Mouse (Mus musculus): Measurements from ENCODE around the gene Itpka. TPM values are rescaled to one million over a fixed set of nuclear protein-coding genes. Genes with fewer than 3 reads are reported as not detected.
A peak's percentile ranks its signal among the peaks of the same experiment; 100 is the strongest.

Gene Itpka
- polyA plus RNA-seq, 1 experiment from 2014 or later = 0.62 TPM

GRCm38 (mm10) chr2:119737124-119737523 is 5.0 kb upstream of the Itpka start:
- H3K9ac ChIP-seq = no peak overlapping the region
- H3K27me3 ChIP-seq = peaks cover 13% of the 10 kb centered on the region; the same call in 1 of the 2 replicates
- peaks cover 39% of the 10 kb centered on the region for H3K36me3 ChIP-seq (ENCODE audit: poor library complexity, severe bottlenecking)
- no peak overlapping the region for H3K4me2 ChIP-seq
- 32% methylated on average over 12 of the region's 12 CpGs for WGBS
- peaks cover 13% of the 10 kb centered on the region for H3K4me1 ChIP-seq
- no peak overlapping the region for H3K27ac ChIP-seq
- H3K4me3 ChIP-seq = no peak overlapping the region
- no peak for ATAC-seq
- no peaks in the 10 kb centered on the region for H3K9me3 ChIP-seq (replicated peaks)

- H3K4me1 ChIP-seq = peaks cover 41% of the 10 kb centered on the region
- peaks cover 6% of the 10 kb centered on the region; the same call in 1 of the 2 replicates for H3K36me3 ChIP-seq (ENCODE audit: poor library complexity, severe bottlenecking)
- peaks cover 46% of the 10 kb centered on the region for H3K27me3 ChIP-seq
- no peak overlapping the region for H3K27ac ChIP-seq
- H3K4me3 ChIP-seq = no peak overlapping the region
- ATAC-seq = no peak
- 11% methylated on average over 2 of the region's 2 CpGs for WGBS
- H3K4me2 ChIP-seq = no peak overlapping the region
- H3K9me3 ChIP-seq (replicated peaks) = no peaks in the 10 kb centered on the region
- no peak overlapping the region for H3K9ac ChIP-seq
Measured at GRCm38 (mm10) chr2:119740567-119740966, 1.6 kb upstream of the Itpka start.

- Histone ChIP-seq H3K27me3 (peaks cover 39% of the 10 kb centered on the region), H3K27ac (no peak overlapping the region), H3K9me3 (replicated peaks) (no peaks in the 10 kb centered on the region), H3K4me2 (peak overlapping the region; percentile 98), H3K36me3 (ENCODE audit: poor library complexity, severe bottlenecking) (no peaks in the 10 kb centered on the region), H3K9ac (peak overlapping the region; percentile 66), H3K4me3 (peak overlapping the region; percentile 61), H3K4me1 (peaks cover 41% of the 10 kb centered on the region)
- peak; percentile 52 for ATAC-seq
- under 1% methylated on average over 54 of the region's 70 CpGs for WGBS
Measured at GRCm38 (mm10) chr2:119742461-119743175, 481 bp downstream of the Itpka start.

DNA sequence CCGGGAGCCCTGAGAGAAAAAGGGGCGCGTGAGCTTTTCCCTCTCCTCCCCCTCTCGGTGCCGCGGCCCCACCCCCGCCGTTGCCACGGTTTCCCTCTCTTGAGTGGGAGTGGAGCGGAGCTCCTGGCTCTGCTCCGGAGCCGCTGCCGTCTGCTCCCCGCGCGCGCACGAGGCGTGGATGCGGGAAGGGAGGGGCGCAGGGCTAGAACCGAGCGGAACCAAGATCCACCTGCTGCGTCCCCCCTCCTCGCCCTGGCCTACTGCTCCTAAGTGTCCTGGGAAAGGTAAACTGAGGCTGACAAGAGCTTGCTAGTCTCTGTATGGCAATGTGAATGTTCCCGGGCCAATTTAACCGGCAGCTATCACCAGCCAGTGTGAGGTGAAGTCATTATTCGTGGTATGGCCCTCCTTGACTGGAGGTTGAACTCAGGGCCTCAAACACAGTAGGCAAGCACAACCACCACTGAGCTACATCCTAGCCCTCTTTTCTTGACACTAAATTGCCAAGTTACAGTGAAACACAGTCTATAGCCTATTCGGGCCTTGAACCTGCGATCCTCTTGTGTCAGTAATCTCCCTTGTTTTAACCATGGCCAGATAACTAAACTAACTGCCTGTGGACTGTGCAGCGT is 1.2 kb downstream of the Itpka start:
- no peak for ATAC-seq
- Histone ChIP-seq H3K4me3 (peak overlapping the region; percentile 61), H3K4me2 (peak overlapping the region; percentile 98), H3K9ac (peak overlapping the region; percentile 66), H3K27me3 (peaks cover 38% of the 10 kb centered on the region), H3K9me3 (replicated peaks) (no peaks in the 10 kb centered on the region), H3K27ac (no peak overlapping the region), H3K36me3 (ENCODE audit: poor library complexity, severe bottlenecking) (no peaks in the 10 kb centered on the region), H3K4me1 (peaks cover 41% of the 10 kb centered on the region)
- WGBS = 8% methylated on average over 22 of the region's 31 CpGs

DNA sequence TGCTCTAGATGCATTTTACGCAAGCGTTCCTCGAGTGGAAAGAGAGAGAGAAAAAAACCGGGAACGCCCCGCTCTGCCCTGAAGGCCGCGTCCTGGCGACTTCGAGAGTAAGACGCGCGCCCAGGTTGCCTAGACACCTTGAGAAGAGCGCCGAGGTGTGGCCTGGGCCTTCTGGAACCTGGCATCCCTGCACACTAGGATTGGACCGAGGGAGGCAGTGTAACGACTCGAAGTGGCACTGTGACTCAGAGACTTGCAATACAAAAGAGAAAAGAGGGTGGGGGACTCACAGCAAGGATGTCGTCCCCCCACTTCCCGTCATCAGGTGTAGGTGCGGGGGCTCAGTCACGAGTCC is 1.6 kb downstream of the Itpka start:
- peaks cover 41% of the 10 kb centered on the region for H3K4me1 ChIP-seq
- WGBS = 7% methylated on average over 22 of the region's 22 CpGs

DNA sequence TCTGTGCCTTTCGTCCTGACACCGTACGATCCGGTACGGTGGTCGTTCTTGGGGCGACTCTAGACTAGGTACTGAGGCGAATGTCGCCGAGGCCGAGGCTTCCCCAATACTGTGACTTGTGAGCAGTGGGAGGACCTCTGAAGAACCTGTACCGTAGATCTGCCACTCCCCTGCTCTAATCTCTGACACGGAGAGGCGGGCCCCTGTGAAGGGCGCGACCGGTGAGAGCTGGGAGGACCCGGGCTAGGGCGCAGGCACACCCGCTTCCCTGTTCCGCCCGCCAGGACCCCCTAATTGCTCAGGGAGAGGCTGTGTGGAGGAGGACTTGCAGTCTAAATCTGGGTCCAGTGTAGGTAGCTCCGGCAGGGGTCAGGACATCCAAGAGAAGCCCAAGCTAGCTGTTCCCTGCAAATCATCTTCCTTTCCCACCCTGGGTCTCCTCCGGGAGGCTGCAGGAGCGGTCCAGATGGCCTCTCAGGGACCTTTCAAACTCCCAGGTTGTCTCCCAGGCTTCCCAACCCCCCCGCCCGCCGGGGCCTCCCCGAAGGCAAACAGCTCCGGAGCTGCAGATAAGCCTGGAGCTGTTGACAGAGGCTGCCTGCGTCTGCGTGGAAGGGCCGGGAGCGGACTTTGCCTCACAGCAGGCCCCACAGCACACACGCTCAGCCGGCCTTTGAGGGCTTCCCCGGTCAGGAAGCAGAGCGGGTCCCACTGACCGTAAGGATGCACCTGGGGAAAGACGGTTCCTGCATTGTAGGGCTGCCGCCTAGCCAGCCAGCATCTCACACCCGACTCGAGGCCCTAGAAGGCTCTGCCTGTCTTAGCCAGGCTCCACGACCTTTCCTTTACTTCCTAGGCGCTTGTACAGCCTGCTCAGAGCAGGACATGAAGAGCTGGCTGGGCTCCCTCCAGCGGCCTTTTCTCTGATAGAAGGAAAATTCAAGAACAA is 2.3 kb downstream of the Itpka start:
- peak overlapping the region; percentile 4; the same call in 1 of the 2 replicates for H3K9ac ChIP-seq
- peak overlapping the region; percentile 13; the same call in 1 of the 2 replicates for H3K4me3 ChIP-seq
- no peak overlapping the region for H3K27ac ChIP-seq
- H3K9me3 ChIP-seq (replicated peaks) = no peaks in the 10 kb centered on the region
- ATAC-seq = no peak
- no peaks in the 10 kb centered on the region for H3K36me3 ChIP-seq (ENCODE audit: poor library complexity, severe bottlenecking)
- peaks cover 41% of the 10 kb centered on the region for H3K4me1 ChIP-seq
- peak overlapping the region; percentile 98 for H3K4me2 ChIP-seq
- H3K27me3 ChIP-seq = peaks cover 44% of the 10 kb centered on the region
- 6% methylated on average over 46 of the region's 46 CpGs for WGBS

More for the DNA sequence above, 1.6 kb downstream of the Itpka start:
- peak overlapping the region; percentile 13 for H3K4me3 ChIP-seq
- no peaks in the 10 kb centered on the region for H3K9me3 ChIP-seq (replicated peaks)
- ATAC-seq = no peak
- H3K4me2 ChIP-seq = peak overlapping the region; percentile 98; the same call in 1 of the 2 replicates
- H3K36me3 ChIP-seq (ENCODE audit: poor library complexity, severe bottlenecking) = no peaks in the 10 kb centered on the region
- no peak overlapping the region for H3K27ac ChIP-seq
- peaks cover 38% of the 10 kb centered on the region for H3K27me3 ChIP-seq
- H3K9ac ChIP-seq = no peak overlapping the region

DNA sequence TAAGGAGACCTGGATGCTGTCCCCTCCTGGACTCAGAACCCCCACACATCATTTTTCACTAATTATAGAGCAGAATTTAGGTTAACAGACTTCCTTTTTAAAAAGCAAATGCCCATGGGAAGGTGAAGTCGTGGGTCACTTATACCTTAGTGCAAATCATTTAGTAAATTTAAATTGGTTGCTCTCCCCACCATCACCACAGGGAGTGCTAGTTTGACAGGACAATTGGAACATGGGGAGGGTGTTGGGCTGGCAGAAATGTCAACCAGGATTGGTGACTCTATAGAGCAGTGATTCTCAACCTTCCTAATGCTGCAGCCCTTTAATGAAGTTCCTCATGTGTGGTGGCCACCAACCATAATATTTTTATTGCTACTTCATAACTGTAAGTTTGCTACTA is 3.1 kb downstream of the Itpka start:
- no peak overlapping the region for H3K4me2 ChIP-seq
- no peak overlapping the region for H3K9ac ChIP-seq
- H3K9me3 ChIP-seq (replicated peaks) = no peaks in the 10 kb centered on the region
- H3K4me3 ChIP-seq = no peak overlapping the region
- H3K4me1 ChIP-seq = peaks cover 41% of the 10 kb centered on the region
- H3K27me3 ChIP-seq = peaks cover 52% of the 10 kb centered on the region
- 3% methylated on average over 1 of the region's 1 CpGs for WGBS
- ATAC-seq = no peak
- H3K36me3 ChIP-seq (ENCODE audit: poor library complexity, severe bottlenecking) = no peaks in the 10 kb centered on the region
- no peak overlapping the region for H3K27ac ChIP-seq

DNA sequence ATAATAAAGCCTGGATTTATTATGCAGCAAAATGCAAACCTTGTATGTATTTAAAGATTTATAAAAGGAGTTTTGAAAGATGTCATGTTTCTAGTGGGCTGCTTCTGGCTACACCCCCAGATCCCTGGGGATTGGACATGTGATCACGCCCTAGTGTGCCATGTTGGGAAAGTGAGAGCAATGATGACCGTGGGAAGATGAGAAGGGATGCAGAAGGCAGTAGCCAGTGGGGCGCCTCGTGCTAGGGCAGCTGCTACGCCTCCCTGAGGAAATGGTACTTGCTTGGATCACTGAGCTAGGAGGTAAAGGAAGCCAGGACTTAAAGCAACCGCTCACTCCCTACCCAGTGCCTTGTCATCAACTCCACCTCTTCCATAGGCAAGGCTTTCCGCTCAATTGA is 5.4 kb downstream of the Itpka start:
- peaks cover 46% of the 10 kb centered on the region for H3K27me3 ChIP-seq
- no peak for ATAC-seq
- no peaks in the 10 kb centered on the region for H3K9me3 ChIP-seq (replicated peaks)
- no peaks in the 10 kb centered on the region for H3K36me3 ChIP-seq (ENCODE audit: poor library complexity, severe bottlenecking)
- H3K4me1 ChIP-seq = peaks cover 23% of the 10 kb centered on the region
- H3K9ac ChIP-seq = no peak overlapping the region
- no peak overlapping the region for H3K4me2 ChIP-seq
- 81% methylated on average over 7 of the region's 7 CpGs for WGBS
- H3K4me3 ChIP-seq = no peak overlapping the region
- H3K27ac ChIP-seq = no peak overlapping the region

- Histone ChIP-seq H3K4me1 (peaks cover 6% of the 10 kb centered on the region), H3K9ac (no peak overlapping the region), H3K4me2 (no peak overlapping the region), H3K36me3 (ENCODE audit: poor library complexity, severe bottlenecking) (no peaks in the 10 kb centered on the region), H3K27me3 (peaks cover 35% of the 10 kb centered on the region), H3K9me3 (replicated peaks) (no peaks in the 10 kb centered on the region), H3K27ac (no peak overlapping the region), H3K4me3 (no peak overlapping the region)
- ATAC-seq = no peak
- 81% methylated on average over 13 of the region's 13 CpGs for WGBS
Measured at GRCm38 (mm10) chr2:119749260-119749659, 7.1 kb downstream of the Itpka start.

GRCm38 (mm10) chr2:119757601-119758100 is 15.5 kb downstream of the Itpka start:
- Histone ChIP-seq H3K36me3 (ENCODE audit: poor library complexity, severe bottlenecking) (no peaks in the 10 kb centered on the region), H3K4me1 (peaks cover 14% of the 10 kb centered on the region), H3K4me3 (peak overlapping the region; percentile 62), H3K4me2 (peak overlapping the region; percentile 98), H3K9ac (peak overlapping the region; percentile 70), H3K9me3 (replicated peaks) (no peaks in the 10 kb centered on the region), H3K27ac (no peak overlapping the region), H3K27me3 (peaks cover 59% of the 10 kb centered on the region)
- peak; percentile 48; the same call in 1 of the 2 replicates for ATAC-seq
- 3% methylated on average over 26 of the region's 31 CpGs for WGBS

DNA sequence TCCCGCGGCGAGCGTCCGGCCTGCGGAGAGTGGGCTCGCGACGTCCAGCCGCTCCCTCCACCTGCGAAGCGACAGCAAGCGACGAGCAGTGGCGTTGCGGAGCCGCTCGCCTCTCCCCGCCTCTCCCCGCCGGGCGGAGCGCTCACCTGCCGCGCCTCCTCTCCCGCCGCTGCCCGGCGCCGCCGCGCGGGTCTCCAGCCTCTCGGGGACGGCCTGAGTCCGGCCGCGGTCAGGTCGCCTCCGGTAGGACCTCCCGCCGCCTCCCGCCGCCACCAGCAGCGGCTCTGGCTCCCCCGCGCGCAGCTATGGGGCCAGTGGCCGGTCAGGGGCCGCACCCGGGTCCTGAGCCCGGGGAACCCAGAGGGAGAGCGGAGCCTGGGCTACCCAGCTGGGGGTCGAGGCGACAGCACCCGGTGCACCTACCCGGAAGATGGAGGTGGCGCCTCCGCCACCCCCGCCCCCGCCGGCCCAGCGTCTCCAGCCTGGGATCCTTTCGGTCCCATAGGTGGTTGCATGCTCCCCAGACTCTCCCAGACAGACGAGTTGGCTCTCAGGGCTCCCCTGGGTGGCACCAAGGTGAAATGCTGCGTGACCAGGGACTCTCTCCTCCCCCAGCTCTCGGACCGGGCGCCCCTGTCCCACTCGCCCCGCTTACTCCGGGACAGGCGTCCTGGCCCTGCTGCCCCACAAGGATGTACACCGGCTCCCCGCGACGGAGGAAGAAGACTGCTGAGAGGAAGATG is 16.1 kb downstream of the Itpka start:
- peak overlapping the region; percentile 70 for H3K9ac ChIP-seq
- peaks cover 14% of the 10 kb centered on the region for H3K4me1 ChIP-seq
- peaks cover 1% of the 10 kb centered on the region; the same call in 1 of the 2 replicates for H3K36me3 ChIP-seq (ENCODE audit: poor library complexity, severe bottlenecking)
- ATAC-seq = peak; percentile 41; the same call in 1 of the 2 replicates
- peak overlapping the region; percentile 62 for H3K4me3 ChIP-seq
- H3K27me3 ChIP-seq = peaks cover 52% of the 10 kb centered on the region
- no peaks in the 10 kb centered on the region for H3K9me3 ChIP-seq (replicated peaks)
- WGBS = under 1% methylated on average over 51 of the region's 77 CpGs
- H3K27ac ChIP-seq = no peak overlapping the region
- peak overlapping the region; percentile 98 for H3K4me2 ChIP-seq

Data from forebrain, embryonic 13.5 days (tissue).